Mouse (Mus musculus): ENCODE measurements around the gene Thsd7b.
"Not testable (repeated sequence)": the region's sequence is repeated elsewhere in the genome, so short reads cannot be mapped to it uniquely, and the experiment has no call there.

The Thsd7b gene

DNA sequence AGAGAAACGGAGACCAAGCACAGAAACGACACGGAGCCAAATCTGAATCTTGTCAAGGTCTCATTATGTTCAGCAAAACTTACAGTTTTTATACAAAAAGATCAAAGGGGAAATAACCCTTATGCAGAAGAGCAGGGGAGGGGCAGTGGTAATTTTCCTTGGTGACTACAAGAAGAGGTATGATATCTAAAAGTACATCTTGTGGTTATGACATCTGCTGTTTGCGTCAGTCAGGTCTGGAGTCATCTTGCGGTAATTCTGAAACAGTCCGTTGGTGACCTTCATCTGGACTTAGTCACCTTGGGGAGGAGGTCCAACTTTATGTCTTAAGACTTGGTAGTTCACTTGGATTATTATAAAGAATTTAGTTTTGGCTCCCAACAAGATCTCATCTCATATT lies 378.3 kb downstream of the Thsd7b start:
- not testable (repeated sequence) for DNase-seq

DNA sequence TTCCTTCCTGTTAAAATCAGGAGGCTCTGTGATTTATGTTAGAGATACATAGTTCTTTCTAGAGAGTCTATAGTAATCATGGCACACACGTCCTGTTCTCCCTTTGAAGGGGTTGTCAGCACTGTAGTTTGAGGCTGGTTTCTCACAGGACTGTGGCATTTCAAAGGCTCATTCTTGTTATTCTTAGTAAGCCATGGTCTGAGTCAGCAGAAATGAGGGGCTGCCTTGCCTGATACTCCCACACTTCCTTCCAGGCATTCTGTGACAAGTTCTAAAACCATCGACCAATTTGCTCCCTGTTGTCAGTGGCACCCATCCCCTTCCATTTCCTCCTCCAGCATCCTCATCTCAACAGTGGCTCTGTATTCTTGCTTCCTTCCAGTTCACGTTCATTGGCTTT lies 384.9 kb downstream of the Thsd7b start:
- no peak for DNase-seq

DNA sequence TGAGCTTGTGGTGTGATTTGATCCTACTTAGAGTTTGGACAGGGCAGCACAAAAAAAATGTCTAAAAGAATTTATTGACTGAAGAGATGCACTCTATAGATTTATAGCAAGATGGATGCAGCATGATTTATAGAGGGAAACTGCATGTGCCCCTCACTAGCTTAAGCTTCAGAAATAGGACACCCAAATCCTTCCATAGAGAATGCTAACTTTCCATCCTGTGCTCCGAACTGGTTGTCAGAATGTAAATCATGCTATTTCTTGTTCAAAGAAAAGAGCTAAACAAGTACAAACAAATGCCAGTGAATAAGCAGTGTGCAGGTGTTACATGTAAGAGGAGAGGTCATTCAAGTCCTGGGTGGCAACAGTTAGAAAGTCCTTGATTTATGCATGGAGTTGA lies 402.8 kb downstream of the Thsd7b start:
- no peak for DNase-seq

DNA sequence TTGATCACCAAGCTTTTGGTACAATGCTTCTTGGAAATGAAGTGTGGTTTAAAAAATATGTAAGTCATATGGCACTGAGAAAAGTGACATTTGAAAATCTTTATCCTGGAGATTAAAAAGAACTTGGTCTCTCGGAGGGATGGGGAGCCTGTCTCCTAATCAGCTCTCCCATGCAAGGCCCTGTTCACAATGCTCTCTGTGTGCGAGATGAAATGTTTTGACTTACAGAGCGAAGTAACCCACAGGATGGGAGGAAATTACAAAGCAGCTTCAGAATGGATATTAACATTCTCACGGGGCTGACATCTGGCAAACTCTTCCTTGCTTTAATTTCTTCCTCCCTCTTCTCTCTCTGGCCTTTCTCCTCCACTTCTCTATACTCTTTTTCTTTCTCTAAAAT lies 405.7 kb downstream of the Thsd7b start:
- no peak for DNase-seq

DNA sequence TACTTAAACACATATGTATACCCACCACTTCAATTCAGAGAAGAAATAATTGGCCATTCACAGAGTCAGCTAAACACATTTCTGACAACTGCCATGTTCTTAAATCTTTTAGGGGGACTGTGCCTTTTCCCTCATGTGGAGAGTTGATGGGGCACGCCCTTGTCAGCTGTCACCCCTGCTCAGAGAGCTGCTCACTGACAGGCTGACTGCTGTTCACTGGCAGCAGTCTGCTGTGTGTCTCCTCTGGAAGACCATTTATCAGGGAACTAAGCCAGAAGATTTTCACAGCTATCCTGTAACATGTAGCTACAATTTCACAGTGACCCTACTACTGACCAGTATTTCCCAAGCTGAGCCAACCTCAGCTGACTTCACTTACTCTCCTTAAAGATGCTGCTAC lies 432.6 kb downstream of the Thsd7b start:
- no peak for DNase-seq

DNA sequence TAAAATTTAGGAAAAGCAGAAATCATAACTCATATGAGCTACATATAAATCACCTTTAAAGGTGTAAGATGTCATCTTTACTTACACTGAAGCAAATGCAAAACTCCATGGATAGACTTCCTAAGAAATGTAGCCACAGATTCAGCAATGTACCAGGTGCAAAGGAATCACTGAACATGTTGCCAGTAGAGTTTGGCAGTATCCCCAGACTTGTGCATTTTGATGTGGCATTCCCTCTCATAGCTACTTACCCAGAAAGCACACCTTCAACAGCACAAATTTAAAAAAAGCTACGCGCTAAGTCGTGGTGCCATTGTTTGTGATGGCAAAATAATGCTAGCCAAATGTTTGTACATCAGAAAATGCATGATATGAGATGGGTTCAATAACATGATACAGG lies 439.6 kb downstream of the Thsd7b start:
- no peak for DNase-seq

DNA sequence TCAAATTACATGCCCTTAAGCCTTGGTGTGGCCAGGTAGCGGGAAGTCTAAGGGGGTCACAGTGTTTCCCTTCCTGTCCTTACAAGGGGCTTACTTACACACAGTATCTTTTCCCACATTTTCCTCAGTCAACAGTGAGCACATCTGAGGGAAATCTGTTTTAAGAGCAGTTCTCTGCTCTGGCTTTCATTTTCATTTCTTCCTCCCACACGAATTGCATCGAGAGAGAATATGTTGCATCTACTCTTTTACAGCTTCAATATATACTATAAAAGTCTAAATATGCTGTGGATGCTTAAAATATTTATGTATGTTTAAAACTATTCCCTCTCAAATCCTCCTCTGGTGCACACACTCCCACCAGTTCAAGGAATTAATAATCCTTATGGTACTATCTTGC lies 440.5 kb downstream of the Thsd7b start:
- no peak for DNase-seq

DNA sequence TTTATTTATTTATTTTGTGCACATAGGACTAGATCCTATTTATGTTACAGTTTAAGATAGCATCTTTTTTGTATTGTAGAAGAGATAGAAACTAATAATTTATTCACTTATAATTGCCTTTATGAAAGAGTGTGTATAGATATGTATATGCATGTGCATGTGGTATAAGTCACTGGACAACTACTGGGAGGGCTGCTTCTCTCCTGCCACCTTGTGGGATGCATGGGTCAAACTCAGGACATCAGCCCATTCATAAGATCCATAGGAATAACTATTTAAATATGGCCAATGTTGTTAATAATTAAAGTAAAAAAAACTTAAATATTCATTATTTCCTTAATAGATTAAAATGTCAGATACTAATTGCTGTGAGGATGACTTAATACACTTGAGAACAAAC lies 446.5 kb downstream of the Thsd7b start:
- no peak for DNase-seq

DNA sequence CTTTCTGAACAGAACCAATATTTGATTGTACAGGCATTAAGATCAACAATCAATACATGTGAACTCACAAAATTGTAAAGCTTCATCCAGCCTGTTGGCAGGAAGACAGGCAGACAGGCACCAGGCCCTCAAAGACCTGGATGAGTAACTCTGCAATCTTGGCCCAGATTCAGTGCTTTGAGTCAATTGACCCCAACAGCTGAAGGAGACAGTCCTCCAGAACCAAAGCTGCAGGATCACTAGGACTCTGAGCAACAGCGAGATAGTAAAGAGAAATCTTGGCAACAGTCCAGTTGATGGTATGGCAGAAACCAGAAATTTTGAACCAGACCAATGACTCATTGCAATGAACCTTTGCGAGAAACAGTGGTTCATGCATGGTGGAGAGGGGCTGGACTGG lies 458.9 kb downstream of the Thsd7b start:
- DNase-seq: no peak

DNA sequence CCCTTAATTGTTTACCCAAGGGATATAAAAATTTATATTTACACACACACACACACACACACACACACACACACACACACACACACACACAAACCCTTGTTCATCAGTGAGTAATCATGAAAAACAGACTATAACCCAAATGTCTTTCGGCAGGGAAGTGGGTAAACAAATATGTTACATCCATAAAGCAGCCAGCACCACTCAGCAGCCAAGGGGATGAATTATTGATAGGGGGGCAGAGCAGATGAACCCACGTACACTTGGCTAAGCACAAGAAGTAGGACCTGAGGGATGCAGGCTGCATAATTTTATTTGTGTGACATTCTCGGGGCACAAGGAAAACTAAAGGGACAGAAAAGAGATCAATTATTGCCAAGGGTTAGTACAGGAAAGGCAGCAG lies 474.5 kb downstream of the Thsd7b start:
- no peak for DNase-seq

DNA sequence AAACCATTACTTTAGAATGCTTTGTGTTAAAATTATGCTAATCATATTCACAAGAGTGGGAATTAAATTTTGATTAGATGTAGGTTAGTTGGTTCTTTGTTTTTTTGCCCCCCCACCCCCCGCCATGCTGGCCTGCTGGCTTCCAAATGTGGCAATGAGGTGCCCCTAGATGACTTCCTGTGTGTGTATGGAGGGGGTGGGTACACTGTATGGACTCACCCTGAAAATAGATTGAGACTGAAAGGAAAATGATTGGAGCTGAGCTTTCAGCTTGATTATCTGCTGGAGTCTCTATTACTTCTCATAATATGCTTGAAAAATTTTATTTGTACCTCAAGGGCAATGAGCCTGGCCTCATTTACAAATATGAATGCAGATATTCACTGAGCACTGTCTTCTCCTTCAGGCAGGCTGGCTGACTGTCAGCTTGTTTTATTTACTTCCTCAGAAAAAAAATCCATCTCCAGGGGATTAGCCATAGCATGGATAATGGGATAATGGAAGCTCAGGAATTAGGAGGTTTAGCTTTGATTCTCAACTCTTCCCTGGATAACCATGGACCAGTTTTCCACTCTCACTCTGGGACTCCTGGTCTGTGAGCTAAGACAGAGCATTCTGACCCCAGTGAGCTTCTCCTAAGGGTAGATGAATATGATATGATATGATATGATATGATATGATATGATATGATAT lies 483.6 kb downstream of the Thsd7b start:
- no peak for DNase-seq

DNA sequence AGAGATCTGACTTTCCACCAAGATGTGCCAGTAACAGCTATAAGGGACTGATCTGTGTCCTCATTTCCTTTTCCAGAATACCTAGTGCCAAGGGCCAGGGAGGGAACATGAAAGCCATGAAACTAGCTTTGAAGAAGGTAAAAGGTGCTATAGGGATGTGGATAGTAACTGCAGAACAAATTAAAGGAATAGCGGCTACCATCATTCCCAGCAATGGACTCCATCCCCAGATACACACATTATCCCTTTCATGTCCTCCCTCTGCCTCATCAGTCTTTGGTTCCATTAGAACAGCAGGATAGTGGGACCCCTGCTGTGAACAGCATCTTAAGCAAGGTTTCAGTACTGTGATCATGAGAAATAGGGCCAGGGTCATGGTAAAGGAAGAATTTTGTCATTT lies 485.9 kb downstream of the Thsd7b start:
- no peak for DNase-seq

DNA sequence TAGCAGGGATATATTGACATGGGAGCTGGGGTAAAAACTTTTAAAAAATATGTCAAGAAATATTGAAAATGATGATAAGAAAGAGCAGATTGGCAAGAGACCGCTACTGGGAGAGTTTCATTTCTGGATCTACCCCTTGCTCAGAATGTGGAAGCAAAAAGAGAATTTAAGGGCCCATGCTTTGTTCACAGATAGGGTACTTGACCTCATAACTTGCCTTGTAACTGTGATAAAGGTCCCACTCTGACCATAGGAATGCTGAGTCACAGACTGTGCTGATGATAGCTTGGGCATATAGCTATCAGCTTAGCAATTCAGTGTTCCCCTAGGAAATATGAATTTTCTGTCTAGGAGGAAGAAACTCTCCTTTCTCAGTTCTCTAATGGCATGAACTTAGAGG lies 488.1 kb downstream of the Thsd7b start:
- DNase-seq: no peak

DNA sequence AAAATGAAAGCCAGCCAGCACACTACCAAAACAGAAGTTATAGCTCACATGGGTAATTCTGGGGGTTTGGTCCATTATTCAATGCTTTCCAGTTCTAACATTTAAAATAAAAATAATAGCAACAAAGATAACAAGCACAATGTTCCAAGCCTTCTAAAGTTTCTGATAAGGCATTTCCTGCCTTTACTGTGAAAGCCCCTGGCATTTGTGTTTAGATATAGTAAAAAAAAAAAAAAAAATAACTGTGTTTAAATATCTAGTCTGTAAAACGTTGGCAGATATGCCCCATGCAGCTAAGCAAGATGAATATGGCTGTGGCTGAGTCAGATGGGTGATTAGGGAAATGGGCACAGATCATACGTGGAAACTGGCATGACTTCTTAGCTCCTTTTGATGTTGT lies 491.6 kb downstream of the Thsd7b start:
- DNase-seq: no peak

DNA sequence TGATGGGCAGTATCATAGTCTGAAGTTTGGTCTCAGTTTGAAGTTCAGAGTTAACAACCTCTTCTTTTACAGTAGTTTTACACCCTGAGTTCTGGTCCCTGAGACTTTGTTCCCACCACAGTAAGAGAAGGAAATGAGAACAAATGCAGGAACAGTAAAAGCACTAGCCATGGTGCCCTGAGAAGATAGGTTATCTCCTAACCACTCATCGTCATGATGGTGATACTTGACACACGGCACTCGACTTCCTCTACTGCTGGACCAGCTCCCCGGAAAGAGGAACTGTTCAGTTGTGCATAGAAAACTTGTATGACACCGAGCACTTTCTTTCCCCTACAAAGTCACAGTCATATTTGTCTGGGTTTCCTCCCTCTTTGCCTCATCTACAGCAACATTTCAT lies 504.0 kb downstream of the Thsd7b start:
- DNase-seq: no peak

DNA sequence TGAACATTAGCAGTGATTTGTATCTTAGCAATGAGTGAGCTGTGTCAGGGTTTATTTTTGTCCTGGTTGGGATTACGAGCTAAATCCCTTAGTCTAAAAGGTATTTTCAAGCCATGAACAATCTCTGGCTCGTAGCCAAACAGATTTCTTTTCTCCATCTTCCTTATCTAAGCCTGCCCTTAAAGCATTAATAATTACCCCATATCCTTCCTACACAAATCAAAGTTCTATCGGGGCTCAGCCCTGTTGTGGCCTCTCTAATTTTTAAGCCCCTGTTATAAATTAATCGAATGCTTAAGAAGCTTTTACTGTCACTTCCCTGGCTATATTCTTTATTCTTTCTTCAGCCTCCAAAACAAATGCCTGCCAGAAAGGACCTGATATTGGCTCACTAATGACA lies 506.4 kb downstream of the Thsd7b start:
- no peak for DNase-seq

DNA sequence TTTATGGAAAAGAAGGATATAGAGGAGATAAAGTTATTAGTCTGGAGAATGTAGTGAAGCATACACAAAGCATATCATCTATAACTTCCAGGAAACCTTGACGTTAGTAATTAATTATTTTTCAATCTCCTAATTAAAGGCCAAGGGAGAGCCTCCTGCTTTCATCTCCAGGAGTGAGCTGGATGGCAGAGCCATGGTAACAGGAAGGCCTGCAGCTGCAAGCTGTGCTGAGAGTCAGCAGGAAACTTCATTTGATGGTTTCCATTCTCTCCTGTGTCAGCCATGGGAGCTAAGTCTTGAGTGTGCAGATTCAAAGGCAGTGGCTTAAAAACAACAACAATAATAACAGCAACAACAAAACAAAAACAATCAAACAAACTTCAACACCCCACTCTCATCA lies 507.5 kb downstream of the Thsd7b start:
- DNase-seq: no peak

DNA sequence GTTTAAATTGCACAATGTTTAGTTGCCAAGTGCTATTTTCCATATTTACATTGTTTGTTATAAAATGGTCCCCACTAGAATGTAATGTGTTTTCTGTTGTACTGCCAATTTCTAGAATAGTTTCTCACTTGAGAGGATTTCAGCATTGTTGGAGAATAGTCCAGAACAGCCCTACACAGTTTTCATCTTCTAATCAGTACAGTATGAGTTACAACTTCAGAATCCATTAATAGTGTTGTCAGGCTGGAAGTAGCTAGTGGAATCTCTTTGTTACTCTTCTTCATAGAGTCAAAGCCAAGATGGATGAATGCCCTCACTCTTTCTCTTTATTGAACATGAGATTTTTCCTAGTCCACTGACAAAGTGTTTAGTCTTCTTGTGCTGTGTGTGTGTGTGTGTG lies 525.4 kb downstream of the Thsd7b start:
- no peak for DNase-seq

DNA sequence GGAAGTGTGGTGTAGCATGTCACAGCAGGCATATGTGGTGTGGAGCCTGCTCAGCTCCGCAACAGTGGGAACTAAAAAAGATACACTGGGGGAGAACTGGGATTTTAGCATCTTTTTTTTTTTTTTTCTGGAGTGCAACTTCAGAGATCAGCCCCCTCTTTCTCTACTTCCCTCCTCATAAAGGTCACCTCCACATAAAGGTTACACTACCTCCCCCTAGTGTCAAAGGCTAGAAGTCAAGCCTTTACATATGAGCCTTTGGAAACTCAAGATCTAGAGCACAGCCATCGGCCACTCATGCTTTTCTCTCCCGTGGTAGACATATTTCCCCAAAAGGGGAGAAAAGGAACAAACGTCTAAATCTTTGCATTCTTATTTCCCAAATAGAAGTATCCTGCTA lies 553.8 kb downstream of the Thsd7b start:
- no peak for DNase-seq

DNA sequence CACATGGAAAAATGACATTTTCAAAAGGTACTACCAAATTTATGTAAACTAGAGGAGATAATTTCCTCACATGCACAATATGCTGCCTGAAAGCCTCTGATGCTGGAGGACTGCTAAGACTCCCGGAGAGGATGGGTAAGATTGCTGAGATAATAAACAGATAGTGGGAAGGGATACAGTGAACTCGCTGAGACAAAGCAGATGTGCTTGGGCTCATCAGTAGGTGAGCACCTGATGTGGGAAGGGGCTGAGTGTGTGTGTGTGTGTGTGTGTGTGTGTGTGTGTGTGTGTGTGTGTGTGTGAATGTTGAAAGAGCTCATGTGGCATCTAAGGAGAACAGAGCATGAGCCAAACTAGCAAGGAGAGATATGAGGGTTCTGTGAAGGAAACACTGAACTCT lies 564.2 kb downstream of the Thsd7b start:
- DNase-seq: no peak

DNA sequence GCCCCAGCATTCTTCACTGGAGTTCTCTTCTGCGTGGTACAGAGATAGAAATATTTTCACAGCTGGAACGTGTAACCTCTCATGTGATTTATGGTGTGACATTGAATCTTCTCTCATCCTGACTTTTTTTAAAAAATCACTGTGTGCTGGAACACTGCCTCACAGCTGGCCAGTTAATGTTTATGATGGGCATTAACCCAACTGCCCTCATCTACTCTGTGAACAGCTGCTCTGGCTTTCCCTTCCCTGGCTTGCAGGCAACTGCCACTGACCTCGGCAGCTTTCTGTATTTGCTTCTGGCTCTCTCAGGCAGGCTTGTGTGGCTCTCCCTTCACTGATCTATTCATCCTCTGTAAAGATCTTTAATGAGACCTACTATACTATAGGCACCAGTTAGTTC lies 564.7 kb downstream of the Thsd7b start:
- DNase-seq: no peak

DNA sequence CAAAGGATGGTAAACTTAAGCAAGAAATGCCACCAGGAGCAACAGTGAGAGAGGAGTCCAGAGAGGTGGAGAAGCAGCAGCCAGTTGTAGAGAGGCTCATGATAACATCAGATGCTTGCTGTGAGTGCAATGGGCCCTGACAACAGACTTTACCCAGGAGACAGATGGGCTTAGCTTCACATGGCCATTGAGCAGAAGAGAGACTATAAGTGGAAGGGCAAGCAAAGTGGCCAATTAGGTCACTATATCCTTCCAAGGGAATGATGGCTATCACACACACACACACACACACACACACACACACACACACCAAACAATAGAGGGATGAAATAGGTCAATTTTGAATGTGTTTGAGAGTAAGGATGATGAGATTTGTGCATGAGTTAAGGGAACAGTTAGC lies 565.4 kb downstream of the Thsd7b start:
- DNase-seq: no peak

DNA sequence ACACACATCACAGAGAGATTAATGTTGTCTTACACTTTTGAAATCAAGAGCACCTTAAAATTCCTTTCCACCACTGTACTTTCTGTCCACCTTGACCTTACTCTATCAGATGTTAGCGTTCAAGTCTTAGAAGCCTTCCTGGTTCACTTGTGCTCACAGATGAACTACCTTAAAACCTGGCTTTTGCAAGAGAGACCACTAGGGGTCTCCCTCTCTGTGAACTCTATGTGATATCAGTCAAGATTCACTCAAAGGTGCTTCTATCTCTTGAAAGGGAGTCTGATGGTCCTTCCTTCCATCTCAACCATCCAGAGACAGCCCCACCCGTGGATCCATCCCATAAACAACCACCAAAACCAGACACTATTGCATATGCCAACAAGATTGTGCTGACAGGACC lies 570.3 kb downstream of the Thsd7b start:
- DNase-seq: peak; percentile 2

DNA sequence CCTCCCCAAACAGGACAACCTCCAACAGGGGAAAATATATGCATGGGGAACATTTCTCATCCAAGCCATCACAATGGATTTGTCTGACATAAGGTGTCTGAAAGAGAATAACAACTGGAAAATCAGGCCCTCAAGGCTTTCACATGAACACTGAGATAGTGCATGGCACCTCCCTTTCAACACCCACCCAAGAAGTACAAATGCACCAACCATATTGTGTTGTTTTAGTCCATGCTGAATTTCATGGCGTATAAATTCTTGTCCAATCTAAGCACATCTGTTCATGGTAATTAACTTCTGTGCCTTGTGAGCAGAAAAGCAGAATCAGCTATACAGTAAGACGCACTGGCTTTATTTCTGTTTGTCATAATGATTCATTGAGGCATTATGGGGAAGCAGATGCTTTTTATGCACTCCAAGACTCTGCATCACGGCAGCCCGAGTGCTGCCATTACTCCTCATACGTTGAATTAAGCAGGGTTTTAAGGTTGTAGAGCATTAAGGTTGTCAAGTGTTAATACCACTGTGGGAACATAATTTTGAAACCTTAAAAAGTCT lies 577.0 kb downstream of the Thsd7b start:
- no peak for DNase-seq

DNA sequence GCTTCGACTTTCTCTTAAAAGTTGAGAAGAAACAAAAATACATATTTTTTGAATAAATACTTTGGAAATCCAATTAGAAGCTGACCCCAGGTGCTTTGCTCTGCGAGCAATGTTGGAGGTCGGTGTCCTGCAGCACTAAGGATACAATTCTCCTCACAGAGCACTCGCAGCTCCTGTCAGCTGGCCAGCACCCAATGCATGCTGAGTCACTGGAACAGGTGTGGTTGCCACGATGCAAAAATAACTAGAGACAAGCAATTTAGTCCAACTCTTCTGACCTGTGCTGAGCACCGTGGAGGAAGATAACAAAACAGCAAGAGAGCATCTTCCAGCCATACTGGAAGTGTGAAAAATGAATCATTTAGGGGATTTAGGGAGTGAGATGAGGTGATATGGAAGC lies 594.6 kb downstream of the Thsd7b start:
- peak; percentile 43 for DNase-seq
